Mouse (Mus musculus) forebrain, embryonic 10.5 days (tissue): ENCODE results near the gene Fbxw21. TPM values are rescaled to one million over a fixed set of nuclear protein-coding genes. Genes with fewer than 3 reads are reported as not detected.
"Not testable (repeated sequence)": the region's sequence is repeated elsewhere in the genome, so short reads cannot be mapped to it uniquely, and the experiment has no call there.

ENCODE experiments used
- DNase-seq: peaks from one replicate; pipeline ENCODE4 v3.0.0-alpha.2; 2017; ENCODE audit warnings: low spot score; ENCODE audit errors: extremely low spot score
- H3K27ac ChIP-seq: fragments of 300-500 bp; sonication (generic); 2 replicates; pipeline ENCODE4 v1.5.1; 2016; ENCODE audit warnings: mild to moderate bottlenecking
- H3K27me3 ChIP-seq: fragments of 300-500 bp; sonication (generic); 2 replicates; pipeline ENCODE4 v1.6.1; 2016; ENCODE audit warnings: mild to moderate bottlenecking; ENCODE audit not compliant: poor library complexity, severe bottlenecking
- H3K36me3 ChIP-seq: fragments of 300-500 bp; sonication (generic); replicated peaks from 2 replicates; pipeline ENCODE4 v1.6.1; 2016; ENCODE audit warnings: mild to moderate bottlenecking, moderate library complexity
- H3K4me1 ChIP-seq: fragments of 300-500 bp; sonication (generic); 2 replicates; pipeline ENCODE4 v1.6.1; 2016
- H3K4me3 ChIP-seq: fragments of 300-500 bp; sonication (generic); 2 replicates; pipeline ENCODE4 v1.5.1; 2016; ENCODE audit warnings: mild to moderate bottlenecking, moderate library complexity
- H3K9me3 ChIP-seq: fragments of 300-500 bp; sonication (generic); 2 replicates; pipeline ENCODE4 v1.6.1; 2016; ENCODE audit warnings: mild to moderate bottlenecking, moderate library complexity
- WGBS: fragments of 180-500 bp; shearing (Covaris S2); methylation state at CpG from one replicate; pipeline ENCODE4 v1.1.7; 2016; 5-methylcytosine and 5-hydroxymethylcytosine counted together
- polyA plus RNA-seq: library from polyadenylated mRNA; unstranded; fragments of >200 nt; fragmentation: Nextera tagmentation; extraction: Ambion mirVana; gene quantifications from 2 replicates; pipeline ENCODE4 v1.2.1, GENCODE M21; 2016

Fbxw21 gene
- not detected in 2 replicates for polyA plus RNA-seq

DNA sequence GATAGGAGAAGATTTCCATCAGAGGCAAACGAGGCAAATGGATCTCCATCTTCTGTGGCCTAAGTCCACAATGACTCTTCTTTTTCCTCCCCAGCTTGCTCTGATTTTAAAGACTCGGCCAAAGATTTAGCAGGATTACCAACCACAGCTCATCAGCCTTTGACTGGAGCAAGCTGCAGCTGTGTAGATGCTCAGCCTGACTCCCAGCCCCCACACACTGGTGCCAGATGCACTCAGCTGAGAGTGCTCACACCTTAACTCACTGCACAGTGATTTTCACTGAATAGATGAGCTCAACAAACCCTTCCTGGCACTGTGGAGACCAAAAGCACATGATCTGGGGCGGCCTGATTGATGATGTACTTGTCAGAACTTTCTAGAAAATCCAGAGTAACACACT is at the start of gene Fbxw21:
Gene Fbxw21, minus strand, starts transcription at position 101 of the 400 bp plus-strand sequence.
- Histone ChIP-seq H3K4me1 (no peaks in the 10 kb centered on the region), H3K4me3 (no peak within 1 kb of the TSS), H3K36me3 (no peaks in the 10 kb centered on the region), H3K9me3 (no peaks in the 10 kb centered on the region), H3K27me3 (no peaks in the 10 kb centered on the region), H3K27ac (no peak within 1 kb of the TSS)
- WGBS: 70% methylated on average over 3 of the region's 3 CpGs
- DNase-seq: no peak

DNA sequence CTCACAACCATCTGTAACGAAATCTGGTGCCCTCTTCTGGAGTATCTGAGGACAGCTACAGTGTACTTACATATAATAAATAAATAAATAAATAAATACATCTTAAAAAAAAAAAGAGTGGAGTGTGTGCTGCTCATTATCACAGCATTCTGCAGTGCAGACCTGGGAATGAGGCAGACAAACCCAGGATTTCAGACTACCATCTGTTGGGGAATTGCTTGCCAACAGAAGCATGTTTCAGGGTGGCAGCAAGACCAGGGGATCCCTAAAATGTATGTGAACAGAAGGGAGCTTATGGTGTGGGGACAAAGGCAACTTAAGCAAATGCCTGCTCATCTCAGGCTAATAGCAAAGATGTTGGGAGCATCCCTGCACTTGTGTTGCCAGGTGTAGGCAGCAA is 39.5 kb upstream of the Fbxw21 start:
- not testable (repeated sequence) for H3K4me3 ChIP-seq, H3K27ac ChIP-seq, H3K4me1 ChIP-seq, DNase-seq, H3K9me3 ChIP-seq, H3K27me3 ChIP-seq, H3K36me3 ChIP-seq
- 73% methylated on average over 1 of the region's 1 CpGs for WGBS

DNA sequence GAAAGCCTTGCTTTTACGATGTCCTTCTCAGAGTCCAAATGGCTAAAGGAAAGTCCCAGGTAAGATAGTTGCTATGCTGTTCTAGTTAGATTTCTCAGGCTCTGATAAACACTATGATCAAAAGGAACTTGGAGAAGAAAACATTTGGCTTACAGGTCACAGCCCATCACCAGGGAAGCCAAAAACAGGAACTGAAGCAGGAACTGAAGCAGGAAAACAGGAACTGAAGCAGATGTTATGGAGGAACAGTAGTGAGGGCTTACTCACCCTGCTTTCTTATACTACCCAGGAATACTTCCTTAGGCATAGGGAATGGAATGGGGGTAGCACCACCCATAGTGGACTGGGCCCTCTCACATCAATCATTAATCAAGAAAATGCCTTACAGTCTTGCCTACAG is 38.5 kb upstream of the Fbxw21 start:
- WGBS: 93% methylated on average over 1 of the region's 1 CpGs
- Histone ChIP-seq H3K4me3 (no peak overlapping the region), H3K27ac (no peak overlapping the region), H3K9me3 (no peaks in the 10 kb centered on the region), H3K36me3 (no peaks in the 10 kb centered on the region), H3K27me3 (no peaks in the 10 kb centered on the region), H3K4me1 (no peaks in the 10 kb centered on the region)
- no peak for DNase-seq

DNA sequence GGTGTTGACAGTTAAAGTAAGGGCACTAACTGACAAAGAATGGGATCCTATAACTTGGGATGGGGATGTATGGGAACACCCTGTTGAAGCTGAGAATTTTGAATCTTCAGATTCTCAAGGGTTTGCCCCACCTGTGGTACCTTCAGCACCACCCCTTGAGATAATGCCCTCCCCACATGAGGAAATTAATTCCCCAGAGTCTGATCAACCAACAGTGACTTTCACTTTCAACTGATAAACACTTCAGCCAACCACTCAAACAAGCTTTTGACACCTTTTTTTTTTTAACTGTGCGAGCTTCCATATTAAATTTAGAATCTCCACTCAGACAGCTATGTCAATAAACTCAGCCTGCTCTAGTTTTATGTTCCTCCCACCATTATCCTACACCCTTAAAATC is 37.5 kb upstream of the Fbxw21 start:
- Histone ChIP-seq H3K36me3 (no peaks in the 10 kb centered on the region), H3K27ac (no peak overlapping the region), H3K9me3 (no peaks in the 10 kb centered on the region), H3K4me1 (no peaks in the 10 kb centered on the region), H3K27me3 (no peaks in the 10 kb centered on the region), H3K4me3 (no peak overlapping the region)
- DNase-seq: no peak
- WGBS: 83% methylated on average over 1 of the region's 1 CpGs

DNA sequence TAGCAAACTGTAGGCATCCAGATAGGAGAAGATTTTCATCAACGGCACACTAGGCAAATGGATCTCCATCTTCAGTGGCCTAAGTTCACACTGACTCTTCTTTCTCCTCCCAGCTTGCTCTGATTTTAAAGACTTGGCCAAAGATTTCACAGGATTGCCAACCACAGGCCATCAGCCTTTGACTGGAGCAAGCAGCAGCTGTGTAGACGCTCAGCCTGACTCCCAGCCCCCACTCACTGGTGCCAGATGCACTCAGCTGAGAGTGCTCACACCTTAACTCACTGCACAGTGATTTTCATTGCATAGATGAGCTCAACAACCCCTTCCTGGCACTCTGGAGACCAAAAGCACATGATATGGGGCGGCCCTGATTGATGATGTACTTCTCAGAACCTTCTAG is 34.0 kb upstream of the Fbxw21 start, which contains the start of gene Fbxw13:
Gene Fbxw13, minus strand, starts transcription at position 101 of the 400 bp plus-strand sequence.
- H3K4me3 ChIP-seq, H3K9me3 ChIP-seq, DNase-seq, H3K36me3 ChIP-seq, H3K27ac ChIP-seq, H3K27me3 ChIP-seq, H3K4me1 ChIP-seq: not testable (repeated sequence)
- 82% methylated on average over 3 of the region's 3 CpGs for WGBS

DNA sequence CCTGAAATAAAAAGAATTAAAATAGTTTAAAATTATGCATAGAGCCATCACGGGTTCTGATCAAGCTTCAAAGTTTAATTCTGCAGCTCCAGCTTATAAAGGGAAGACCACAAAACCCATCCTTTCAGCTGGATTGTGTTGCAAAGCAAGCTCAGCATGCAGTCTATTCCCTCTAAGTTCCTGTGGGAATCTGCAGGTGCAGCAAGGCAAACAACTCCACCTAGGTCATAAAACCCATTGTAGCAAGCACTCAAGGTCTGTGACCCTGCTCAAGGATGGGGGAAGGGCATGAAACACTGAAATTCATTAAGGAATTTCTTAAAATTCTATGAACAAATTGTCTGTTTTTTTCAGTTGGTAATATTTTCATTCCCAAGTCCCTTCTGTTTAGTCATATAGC is 15.4 kb upstream of the Fbxw21 start:
- DNase-seq: no peak
- Histone ChIP-seq H3K36me3 (no peaks in the 10 kb centered on the region), H3K9me3 (peaks cover 9% of the 10 kb centered on the region; the same call in 1 of the 2 replicates), H3K4me1 (no peaks in the 10 kb centered on the region), H3K4me3 (no peak overlapping the region), H3K27ac (no peak overlapping the region), H3K27me3 (no peaks in the 10 kb centered on the region)
- WGBS: 81% methylated on average over 1 of the region's 1 CpGs

DNA sequence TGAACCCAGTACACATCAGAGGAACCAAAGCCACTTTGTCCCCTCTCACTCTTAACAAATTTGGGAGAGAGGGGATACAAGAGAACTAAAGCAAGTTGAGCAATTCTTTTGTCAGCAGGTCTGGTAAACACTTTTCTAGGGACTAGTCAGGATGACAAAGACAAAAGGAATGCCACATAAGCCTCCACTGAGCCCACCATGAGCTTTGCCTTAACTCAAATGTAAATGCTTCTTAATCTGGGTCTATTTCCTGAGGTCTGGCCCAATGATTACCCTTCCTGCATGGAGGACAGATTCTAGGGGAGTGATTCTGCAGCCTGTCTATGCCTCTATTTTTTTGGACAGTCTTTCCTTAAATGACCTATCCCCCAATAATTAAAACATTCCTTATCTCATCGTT is 14.5 kb upstream of the Fbxw21 start:
- no peak overlapping the region for H3K4me3 ChIP-seq
- no peak for DNase-seq
- no peaks in the 10 kb centered on the region for H3K4me1 ChIP-seq
- no peaks in the 10 kb centered on the region for H3K27me3 ChIP-seq
- no peak overlapping the region for H3K27ac ChIP-seq
- peaks cover 9% of the 10 kb centered on the region; the same call in 1 of the 2 replicates for H3K9me3 ChIP-seq
- H3K36me3 ChIP-seq: no peaks in the 10 kb centered on the region
- 86% methylated on average over 1 of the region's 1 CpGs for WGBS

DNA sequence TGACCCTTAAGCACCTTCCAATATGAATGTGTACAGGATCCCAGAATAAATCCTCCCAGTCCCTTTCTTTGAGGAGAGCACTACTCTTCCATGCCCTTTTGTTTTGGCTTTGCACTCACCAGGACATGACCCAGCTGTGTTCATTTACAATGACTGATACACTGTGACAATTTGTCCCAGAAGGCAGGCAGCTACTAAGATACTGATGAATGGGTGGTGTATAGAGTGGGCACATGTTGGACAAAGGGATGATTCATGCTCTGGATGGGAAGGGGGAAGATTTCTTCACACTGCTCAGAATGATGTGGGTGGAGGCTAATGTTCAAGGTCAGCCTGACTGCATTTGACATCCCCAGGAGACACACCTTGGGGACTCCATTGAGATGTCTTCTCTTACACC is 5.5 kb upstream of the Fbxw21 start:
- no peaks in the 10 kb centered on the region for H3K4me1 ChIP-seq

DNA sequence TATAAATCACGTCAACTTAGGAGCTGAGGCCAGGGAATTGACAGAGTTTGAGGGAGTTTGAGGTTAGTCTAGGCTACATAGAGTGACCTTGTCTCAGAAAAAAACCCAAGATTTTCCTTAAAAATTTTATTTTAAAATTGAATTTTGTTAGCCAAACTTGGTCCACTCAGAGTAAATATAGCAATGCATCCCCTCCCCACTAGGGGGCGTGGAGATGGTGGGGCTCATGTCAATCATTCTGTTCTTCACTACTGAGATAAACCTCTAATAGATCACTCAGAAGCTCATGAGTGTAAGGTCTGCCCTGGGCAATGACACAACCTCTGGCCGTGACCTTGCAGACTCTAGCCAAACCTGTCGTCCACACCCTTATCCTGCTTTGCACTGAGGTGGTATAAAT is 21.4 kb downstream of the Fbxw21 start:
- not testable (repeated sequence) for H3K36me3 ChIP-seq, H3K4me3 ChIP-seq, H3K9me3 ChIP-seq, H3K27ac ChIP-seq, H3K27me3 ChIP-seq, H3K4me1 ChIP-seq, DNase-seq
- WGBS: 70% methylated on average over 4 of the region's 4 CpGs

More for the DNA sequence above, 5.5 kb upstream of the Fbxw21 start:
- no peak for DNase-seq
- Histone ChIP-seq H3K36me3 (no peaks in the 10 kb centered on the region), H3K27me3 (no peaks in the 10 kb centered on the region), H3K9me3 (peaks cover 8% of the 10 kb centered on the region; the same call in 1 of the 2 replicates), H3K27ac (no peak overlapping the region), H3K4me3 (no peak overlapping the region)

DNA sequence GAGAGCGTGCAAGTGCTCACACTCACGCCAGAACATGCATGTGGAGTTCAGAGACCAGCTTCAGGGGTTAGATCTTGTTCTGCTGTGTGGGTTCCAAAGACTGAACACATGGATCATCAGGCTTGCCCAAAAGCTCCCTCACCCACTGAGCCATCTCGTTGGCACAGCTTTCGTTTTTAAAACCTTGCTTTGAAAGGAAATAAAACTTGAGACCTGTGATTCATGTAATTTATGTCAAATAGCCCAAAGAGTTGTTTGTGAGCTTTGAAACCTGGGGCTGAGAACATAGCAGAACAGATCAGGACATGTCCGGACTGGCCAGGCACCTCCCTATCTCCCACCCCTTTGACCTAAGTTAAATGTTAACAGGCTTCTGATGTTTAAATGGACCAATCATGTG is 31.8 kb downstream of the Fbxw21 start:
- no peak overlapping the region for H3K4me3 ChIP-seq
- 91% methylated on average over 5 of the region's 5 CpGs for WGBS
- no peak overlapping the region for H3K27ac ChIP-seq

DNA sequence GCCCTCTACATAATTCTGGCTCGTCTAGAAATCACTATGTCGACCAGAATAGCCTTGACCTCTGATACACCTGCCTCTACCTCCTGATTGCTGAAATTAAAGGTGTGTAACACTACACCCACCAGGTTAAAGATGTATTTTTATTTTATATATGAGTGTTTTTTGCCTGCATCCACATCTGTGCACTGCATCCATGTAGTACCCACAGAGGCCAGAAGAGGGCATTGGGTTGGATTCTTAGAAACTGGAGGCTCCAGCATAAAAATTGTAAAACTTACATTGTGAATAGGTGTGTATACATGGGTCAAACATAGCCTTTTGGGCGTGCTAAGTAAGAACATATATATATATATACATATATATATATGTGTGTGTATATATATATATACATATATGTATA is 33.6 kb downstream of the Fbxw21 start:
- no peak overlapping the region for H3K4me3 ChIP-seq
- no peaks in the 10 kb centered on the region for H3K4me1 ChIP-seq
- no peaks in the 10 kb centered on the region for H3K36me3 ChIP-seq
- H3K27me3 ChIP-seq: no peaks in the 10 kb centered on the region
- no peak for DNase-seq
- no peaks in the 10 kb centered on the region for H3K9me3 ChIP-seq
- WGBS: 57% methylated on average over 3 of the region's 3 CpGs
- H3K27ac ChIP-seq: no peak overlapping the region

More for the DNA sequence above, 31.8 kb downstream of the Fbxw21 start:
- DNase-seq: no peak
- Histone ChIP-seq H3K9me3 (no peaks in the 10 kb centered on the region), H3K4me1 (no peaks in the 10 kb centered on the region), H3K27me3 (no peaks in the 10 kb centered on the region), H3K36me3 (no peaks in the 10 kb centered on the region)

DNA sequence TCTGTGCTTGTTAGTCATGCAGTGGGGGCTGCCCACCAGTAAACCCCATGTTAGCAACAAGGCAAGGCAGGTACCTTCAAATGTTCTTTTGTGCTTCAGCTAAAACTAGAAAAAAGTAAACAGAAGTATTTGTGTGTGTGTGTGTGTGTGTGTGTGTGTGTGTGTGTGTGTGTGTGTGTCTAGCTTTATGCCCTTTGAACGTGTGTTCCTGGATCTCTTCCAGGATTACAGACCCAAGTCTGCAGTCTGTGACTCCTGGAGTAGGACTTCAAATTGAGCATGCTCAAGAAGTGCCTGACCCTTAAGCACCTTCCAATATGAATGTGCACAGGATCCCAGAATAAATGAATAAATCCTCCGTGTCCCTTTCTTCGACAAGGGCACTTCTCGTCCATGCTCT is 34.8 kb downstream of the Fbxw21 start:
- Histone ChIP-seq H3K4me3 (no peak overlapping the region), H3K27ac (no peak overlapping the region), H3K4me1 (no peaks in the 10 kb centered on the region), H3K27me3 (no peaks in the 10 kb centered on the region), H3K9me3 (no peaks in the 10 kb centered on the region), H3K36me3 (no peaks in the 10 kb centered on the region)
- no peak for DNase-seq
- WGBS: 93% methylated on average over 4 of the region's 4 CpGs

DNA sequence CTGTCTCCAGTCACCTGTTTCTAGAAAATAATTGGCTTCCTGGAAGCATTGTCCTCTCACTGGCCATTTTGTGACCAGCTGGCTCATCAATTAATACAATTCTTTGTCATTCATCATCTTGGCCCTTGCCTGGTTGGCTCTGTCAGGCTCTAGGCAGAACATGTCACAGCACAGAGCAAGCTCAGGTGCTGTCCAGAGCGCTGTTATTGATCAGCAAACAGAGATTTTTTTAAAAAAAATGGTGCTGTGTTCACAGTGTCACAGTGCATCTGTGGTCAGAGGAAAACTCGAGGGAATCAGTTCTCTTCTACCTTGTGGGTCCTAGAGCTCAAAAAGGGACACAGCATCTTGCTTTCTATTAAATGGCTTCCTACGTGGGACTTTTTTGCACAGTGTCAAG is 36.4 kb downstream of the Fbxw21 start:
- Histone ChIP-seq H3K4me3 (no peak overlapping the region), H3K36me3 (peaks cover 5% of the 10 kb centered on the region; the same call in 1 of the 2 replicates), H3K4me1 (no peaks in the 10 kb centered on the region), H3K9me3 (no peaks in the 10 kb centered on the region), H3K27me3 (no peaks in the 10 kb centered on the region), H3K27ac (no peak overlapping the region)
- no peak for DNase-seq
- WGBS: 79% methylated on average over 3 of the region's 3 CpGs

DNA sequence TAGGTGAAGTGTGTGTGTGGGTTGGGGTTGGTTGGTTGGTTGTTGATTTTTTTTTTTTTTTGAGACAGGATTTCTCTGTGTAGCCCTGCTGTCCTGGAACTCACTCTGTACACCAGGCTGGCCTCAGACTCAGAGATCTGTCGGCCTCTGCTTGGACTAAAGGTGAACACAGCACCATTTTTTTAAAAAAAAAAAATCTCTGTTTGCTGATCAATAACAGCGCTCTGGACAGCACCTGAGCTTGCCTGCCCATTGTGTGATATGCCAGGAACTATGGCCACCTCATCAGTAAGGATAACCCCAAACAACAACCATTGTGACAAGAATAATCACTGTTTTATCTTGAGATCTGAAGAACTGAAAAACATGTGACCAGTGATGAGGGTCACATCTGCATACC is 36.8 kb downstream of the Fbxw21 start:
- Histone ChIP-seq H3K27ac (no peak overlapping the region), H3K27me3 (no peaks in the 10 kb centered on the region), H3K4me1 (no peaks in the 10 kb centered on the region), H3K9me3 (no peaks in the 10 kb centered on the region), H3K36me3 (peaks cover 8% of the 10 kb centered on the region; the same call in 1 of the 2 replicates), H3K4me3 (no peak overlapping the region)
- DNase-seq: no peak
- 82% methylated on average over 2 of the region's 2 CpGs for WGBS
